Mouse (Mus musculus): ENCODE results near the gene Ube2l6. TPM values are rescaled to one million over a fixed set of nuclear protein-coding genes. Genes with fewer than 3 reads are reported as not detected.
"Not testable (repeated sequence)": the region's sequence is repeated elsewhere in the genome, so short reads cannot be mapped to it uniquely, and the experiment has no call there.

Gene Ube2l6
- total RNA-seq, 2 experiments from 2014 or later = 30.0 to 33.2 TPM

- DNase-seq = no peak
Observed at GRCm38 (mm10) chr2:84793154-84793553, 5.5 kb upstream of the Ube2l6 start.

GRCm38 (mm10) chr2:84793871-84794270, 4.8 kb upstream of the Ube2l6 start:
- no peak for DNase-seq

DNA sequence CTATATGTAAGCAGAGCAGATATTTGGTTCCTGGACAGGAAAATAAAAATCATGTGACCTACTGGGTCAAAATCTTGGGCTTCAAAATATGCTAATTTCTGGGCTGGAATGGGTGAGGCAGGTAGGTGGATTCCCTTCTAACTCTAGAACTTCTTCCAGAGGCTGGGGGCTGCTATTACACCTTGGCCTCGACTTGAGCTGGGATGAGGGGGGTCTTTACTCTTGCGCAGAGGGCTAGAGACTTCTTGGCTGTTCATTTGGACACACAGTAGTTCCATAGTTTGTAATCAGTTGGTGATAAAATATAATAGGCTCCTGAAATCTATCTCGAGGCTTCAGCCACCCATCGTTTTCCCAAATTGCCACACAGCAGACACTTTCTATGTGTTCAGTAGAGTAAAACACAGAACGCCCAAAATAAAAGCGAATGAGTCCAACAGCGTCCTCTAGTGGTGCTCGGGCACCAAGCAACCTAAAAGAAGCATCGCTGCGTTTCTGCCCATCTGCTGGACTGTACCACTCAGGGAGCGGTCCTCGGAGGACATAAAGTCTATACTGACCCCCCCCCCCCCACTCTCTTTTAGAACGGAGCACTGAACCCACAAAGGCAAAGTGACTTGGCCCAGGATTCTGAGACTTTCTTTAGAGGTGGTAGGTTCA, 665 bp upstream of the Ube2l6 start:
- DNase-seq = peak; percentile 83 to 89

DNA sequence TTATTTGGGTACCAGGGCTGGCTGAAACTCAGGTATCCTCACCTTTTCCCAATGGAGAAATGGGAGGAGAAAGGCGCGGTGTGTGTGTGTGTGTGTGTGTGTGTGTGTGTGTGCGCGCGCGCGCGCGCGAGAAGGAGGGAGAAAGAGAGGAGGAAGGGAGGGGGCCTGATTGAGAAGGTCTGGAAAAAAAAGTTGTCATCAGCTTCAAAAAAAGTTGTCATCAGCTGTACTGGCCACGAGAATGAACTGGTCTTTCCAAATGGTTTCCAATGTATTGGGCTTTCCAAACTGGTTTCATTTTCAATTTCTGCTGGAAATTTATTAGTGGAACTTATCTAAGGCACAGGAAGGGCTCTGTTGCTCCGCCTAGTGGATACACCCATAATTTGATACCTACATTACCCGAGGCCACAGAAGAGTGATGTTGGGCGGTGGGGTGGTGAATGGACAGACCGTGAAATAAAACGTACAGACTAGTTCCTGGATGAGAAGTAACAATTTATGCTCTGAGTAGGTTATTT, 473 bp downstream of the Ube2l6 start:
- DNase-seq = peak; percentile 86 to 90

DNA sequence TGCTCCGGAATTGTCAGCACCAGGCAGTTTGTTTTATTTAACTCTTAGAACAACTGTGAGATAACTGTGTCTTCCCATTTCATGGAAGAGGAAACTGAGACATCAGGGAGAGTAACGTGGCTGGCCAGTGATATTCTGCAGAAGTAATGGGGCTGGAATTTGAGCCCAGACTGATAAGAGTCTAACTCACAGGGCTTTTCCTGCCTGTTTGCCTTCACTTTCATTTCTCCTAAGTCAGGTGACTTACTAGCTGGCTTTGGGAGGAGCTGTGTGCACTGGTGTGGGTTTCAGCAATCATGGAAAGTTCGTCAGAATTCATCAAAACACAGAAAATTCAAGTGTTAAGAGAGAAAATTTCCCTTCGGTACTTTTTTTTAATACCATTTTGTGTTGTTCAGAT, 1.7 kb downstream of the Ube2l6 start:
- peak; percentile 18 to 37 for DNase-seq

DNA sequence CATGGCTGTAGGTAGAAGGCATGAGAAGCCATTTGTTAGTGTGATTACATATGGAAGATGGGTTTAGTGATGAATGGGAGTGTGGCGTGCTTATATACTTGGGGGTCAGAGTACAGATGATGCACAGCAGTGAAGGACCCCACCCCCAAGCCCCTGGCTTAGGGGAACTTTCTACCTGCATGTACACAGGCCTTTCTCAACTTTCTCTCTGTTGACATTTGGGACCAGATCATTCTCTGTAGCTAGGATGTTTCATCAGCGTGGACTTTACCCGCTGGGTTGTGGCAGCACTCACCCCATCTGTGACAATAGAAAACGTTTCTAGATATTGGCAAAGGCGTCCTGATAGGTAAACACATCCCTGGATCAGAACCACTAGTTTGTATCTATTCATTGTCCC, 2.6 kb downstream of the Ube2l6 start:
- not testable (repeated sequence) for DNase-seq

GRCm38 (mm10) chr2:84803963-84804362, 5.3 kb downstream of the Ube2l6 start:
- no peak for DNase-seq

- DNase-seq = no peak
Observed at GRCm38 (mm10) chr2:84806546-84806945, 7.9 kb downstream of the Ube2l6 start.

- no peak for DNase-seq
Observed at GRCm38 (mm10) chr2:84809330-84809729, 10.7 kb downstream of the Ube2l6 start.

DNA sequence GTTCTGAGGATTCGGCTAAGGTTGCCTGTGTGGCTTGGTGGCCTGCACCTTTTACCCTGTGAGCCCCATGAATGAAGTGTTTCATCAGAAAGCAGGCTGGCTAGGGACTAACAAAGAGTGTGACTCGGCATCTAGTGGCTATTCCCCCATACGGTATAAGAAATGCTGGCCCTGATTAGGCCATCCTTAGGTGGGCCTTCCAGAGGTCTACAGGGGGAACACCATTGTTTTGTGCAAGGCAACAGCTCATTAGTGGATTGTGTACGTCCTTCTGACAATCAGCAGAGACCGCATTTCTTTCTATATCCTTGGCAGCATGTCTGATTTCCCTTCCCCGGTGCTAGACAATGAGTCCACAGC, 11.9 kb downstream of the Ube2l6 start:
- no peak for DNase-seq

GRCm38 (mm10) chr2:84810886-84811577, 12.4 kb downstream of the Ube2l6 start:
- peak; percentile 89 to 93 for DNase-seq

- DNase-seq = peak; percentile 42 to 51
Observed at GRCm38 (mm10) chr2:84811880-84812279, 13.3 kb downstream of the Ube2l6 start.

- no peak for DNase-seq
Observed at GRCm38 (mm10) chr2:84812676-84813075, 14.0 kb downstream of the Ube2l6 start.

DNA sequence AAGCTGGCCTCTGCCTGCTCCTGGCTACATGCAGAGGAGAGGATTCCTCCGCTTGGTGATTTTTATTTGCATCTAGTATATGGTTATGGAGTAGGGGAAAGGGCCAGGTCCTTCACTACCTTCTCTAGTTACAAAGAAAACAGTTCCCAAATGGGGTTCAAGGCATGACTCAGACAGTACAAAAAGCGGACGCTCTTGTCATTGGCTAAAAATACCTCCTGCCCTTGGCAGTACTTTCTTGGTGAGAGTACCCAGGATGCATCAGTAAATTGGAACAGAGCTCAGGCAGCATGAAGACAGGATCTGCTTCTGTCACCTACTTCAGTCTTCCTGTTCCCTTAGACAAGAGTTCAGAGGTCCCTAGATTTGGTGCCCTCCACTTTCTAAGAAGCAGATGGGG, 21.2 kb downstream of the Ube2l6 start:
- peak; percentile 47 to 74 for DNase-seq

DNA sequence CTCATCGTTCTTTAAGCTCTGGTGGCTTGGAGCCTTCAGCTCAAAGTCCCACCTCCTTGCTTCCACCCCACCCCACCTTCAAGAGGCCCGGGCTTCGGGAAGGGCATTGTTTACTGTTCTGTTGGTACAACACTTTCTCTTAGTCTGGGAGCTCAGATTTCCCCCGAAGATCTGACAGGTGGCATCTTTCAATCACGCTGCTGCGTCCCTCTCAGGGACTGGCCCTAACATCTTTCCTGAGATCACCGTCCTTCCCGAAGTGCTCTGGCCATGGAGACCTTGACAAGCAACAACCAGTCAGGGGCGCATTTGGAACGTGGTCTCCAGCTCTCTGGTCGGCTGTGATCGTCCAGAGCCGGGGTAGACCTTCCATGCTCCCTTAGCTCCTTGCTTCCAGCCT, 23.9 kb downstream of the Ube2l6 start, which contains the start of gene Smtnl1:
Smtnl1 (minus strand) TSS at position 101 of the 400 bp plus-strand sequence.
- DNase-seq = no peak

DNA sequence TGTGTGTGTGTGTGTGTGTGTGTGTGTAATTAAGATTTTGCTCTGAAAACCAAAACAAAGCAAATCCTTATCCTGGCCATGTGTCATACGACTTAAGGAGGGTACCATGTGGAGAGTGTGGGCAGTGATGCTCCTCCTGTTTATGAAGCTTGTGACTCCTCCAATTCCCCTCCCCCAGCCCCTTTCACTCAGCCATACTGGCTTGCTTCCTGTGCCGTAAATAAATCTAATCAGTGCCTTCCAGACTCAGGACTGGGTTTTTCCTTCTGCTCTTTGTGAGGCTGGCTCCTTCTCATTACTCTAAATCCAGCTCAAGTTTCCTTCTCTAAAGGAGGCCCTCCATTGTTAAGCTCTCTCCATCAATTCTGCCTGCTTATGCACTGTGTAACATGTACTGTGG, 24.6 kb downstream of the Ube2l6 start:
- DNase-seq = no peak

GRCm38 (mm10) chr2:84826488-84827282, 28.1 kb downstream of the Ube2l6 start, which contains the start of gene Timm10:
Gene Timm10 (plus strand): TSS chr2:84826997.
- DNase-seq = peak; percentile 88 to 94

GRCm38 (mm10) chr2:84827283-84827920, 28.8 kb downstream of the Ube2l6 start:
- peak; percentile 23 to 53 for DNase-seq

- DNase-seq = peak; percentile 88 to 94
Observed at GRCm38 (mm10) chr2:84831666-84832391, 33.2 kb downstream of the Ube2l6 start.

DNA sequence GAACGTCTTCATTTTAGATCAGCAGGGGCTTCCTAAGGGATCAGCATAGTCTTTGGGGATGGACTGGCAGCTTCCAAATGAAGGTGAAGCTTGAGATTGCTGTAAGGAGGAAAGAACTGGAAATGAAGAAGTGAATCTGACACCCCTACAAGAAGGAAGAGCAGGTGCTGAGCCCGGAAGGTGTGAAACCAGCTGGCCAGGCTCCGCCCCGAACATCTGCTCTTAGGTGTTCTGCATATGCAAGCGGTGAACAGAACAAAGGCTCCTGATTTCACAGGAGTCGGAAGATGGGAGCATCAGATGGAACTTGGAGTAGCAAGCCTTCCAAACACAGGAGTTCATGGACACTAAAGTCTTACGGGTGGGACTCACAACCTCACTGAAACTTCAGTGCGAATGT, 38.5 kb downstream of the Ube2l6 start:
- DNase-seq = no peak

GRCm38 (mm10) chr2:84837817-84838592, 39.4 kb downstream of the Ube2l6 start:
- DNase-seq = no peak

Measured in heart, adult 18-20 months (tissue).